Mouse (Mus musculus) effector memory CD4-positive, alpha-beta T cell, adult 5 months (primary cell): Measurements from ENCODE around the gene Smyd2. TPM values are rescaled to one million over a fixed set of nuclear protein-coding genes. Genes with fewer than 3 reads are reported as not detected.

Experiments
- polyA plus RNA-seq: library from polyadenylated mRNA; unstranded; fragments of 100-300 nt; shearing (Covaris generic); gene quantifications from one replicate; pipeline ENCODE4 v1.2.1, GENCODE M21; 2017

Smyd2 gene
- polyA plus RNA-seq = 14.5 TPM

DNA sequence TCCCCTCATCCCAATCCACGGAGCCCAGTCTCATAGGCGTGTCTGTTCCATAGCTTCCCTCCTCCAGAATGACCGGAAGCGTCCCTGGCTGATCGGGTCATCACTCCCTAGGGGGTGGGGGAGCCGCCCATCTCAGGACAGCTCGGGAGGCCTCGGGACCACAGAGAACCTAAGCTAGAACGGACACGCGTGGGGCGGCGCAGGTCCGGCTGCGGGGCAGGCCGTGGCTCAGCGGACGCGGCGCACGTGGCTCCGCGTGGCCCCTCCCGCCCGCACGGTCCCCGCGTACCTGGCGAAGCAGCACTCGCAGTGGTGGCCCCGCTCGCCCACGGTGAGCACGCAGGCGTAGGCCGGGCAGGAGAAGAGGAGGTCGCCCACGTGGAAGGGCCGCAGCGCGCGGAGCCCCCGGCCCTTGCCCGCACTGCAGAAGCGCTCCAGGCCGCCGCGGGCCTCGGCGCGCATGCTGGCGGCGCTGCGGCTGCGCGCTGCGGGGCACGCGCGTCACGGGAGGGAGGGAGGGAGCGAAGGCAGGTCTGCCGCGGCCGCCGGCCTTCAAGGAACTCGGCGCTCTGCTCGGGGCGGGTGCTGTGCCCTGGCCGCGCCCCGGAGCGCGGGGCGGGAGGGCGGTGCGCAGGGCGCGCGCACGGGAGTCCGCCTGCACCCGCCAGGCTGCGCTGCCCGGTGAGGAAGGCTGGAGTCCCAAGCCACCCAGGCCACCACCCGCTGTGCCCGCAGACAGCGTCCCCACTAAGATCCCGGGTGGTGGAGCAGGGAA lies at the start of gene Smyd2:
Gene Smyd2 (minus strand): TSS at position 546 of the 775 bp plus-strand sequence.

Other genes with a start within 250 kb of the Smyd2 start
- 0.84 TPM for gene Cenpf, start 234.3 kb downstream of the Smyd2 start, polyA plus RNA-seq
- gene Ptpn14, start 194.1 kb downstream of the Smyd2 start, polyA plus RNA-seq = not detected
- not detected for gene Prox1, start 248.4 kb upstream of the Smyd2 start, polyA plus RNA-seq